Comparison of ENCODE assay signal across 24 mouse cellular contexts in the genomic region with DNA sequence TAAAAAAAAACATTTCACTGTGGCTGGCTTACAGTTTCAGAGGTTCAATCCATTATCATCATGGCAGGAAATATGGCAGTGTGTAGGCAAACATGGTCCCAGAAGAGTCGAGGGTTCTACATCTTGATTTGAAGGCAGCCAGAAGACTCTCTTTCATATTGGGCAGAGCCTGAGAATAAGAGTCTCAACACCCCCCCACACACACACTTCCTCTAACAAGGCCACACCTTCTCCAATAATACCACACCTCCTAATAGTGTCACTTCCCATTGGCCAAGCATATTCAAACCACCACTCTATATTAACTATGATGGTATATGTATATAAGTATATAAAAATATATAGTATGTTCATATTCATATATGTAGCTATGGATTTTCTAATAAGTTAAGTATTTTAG. TPM values are rescaled to one million over a fixed set of nuclear protein-coding genes. Genes with fewer than 3 reads are reported as not detected.
"Had no signal": no experiment of that assay in that cellular context is flagged by ENCODE, and none has a peak within 500 bp of the region (broad histone marks: within the 10 kb centered on the region; RNA-seq: fewer than 3 reads in every experiment).

No protein-coding gene starts in this region.

- H3K9ac ChIP-seq: kidney, embryonic 15.5 days; limb, embryonic 13.5 days; liver, embryonic 12.5 days; liver, embryonic 15.5 days; lung, embryonic 15.5 days; midbrain, embryonic 13.5 days had no signal

- H3K27ac ChIP-seq: kidney, embryonic 15.5 days; limb, embryonic 10.5 days; limb, embryonic 13.5 days; liver, embryonic 12.5 days; liver, embryonic 15.5 days; lung, embryonic 15.5 days; midbrain, embryonic 10.5 days; midbrain, embryonic 13.5 days; stomach, postnatal 0 days had no signal

- H3K9me3 ChIP-seq: kidney, embryonic 15.5 days; limb, embryonic 10.5 days; limb, embryonic 13.5 days; liver, embryonic 12.5 days; liver, embryonic 15.5 days; lung, embryonic 15.5 days; megakaryocyte, embryonic 14.5 days; midbrain, embryonic 10.5 days; midbrain, embryonic 13.5 days had no signal

- ATAC-seq: liver, embryonic 12.5 days; midbrain, embryonic 13.5 days; midbrain, embryonic 16.5 days had no signal

- DNase-seq: kidney, adult 11 months; kidney, adult 8-10 months; kidney, postnatal 14 days; kidney, postnatal 4 days; liver; lung, adult 18-20 months; lung, postnatal 10 days; lung, postnatal 36 days; right cerebral cortex, adult 18-20 months; thymus, adult 2 months; thymus, postnatal 14 days; thymus, postnatal 4 days had no signal

- H3K4me3 ChIP-seq: kidney, embryonic 15.5 days; limb, embryonic 10.5 days; limb, embryonic 13.5 days; liver, embryonic 12.5 days; liver, embryonic 15.5 days; lung, embryonic 15.5 days; megakaryocyte, embryonic 14.5 days; midbrain, embryonic 10.5 days; midbrain, embryonic 13.5 days had no signal

- H3K4me2 ChIP-seq: kidney, embryonic 15.5 days; limb, embryonic 13.5 days; liver, embryonic 12.5 days; liver, embryonic 15.5 days; lung, embryonic 15.5 days; midbrain, embryonic 13.5 days had no signal

- H3K36me3 ChIP-seq: kidney, embryonic 15.5 days; limb, embryonic 10.5 days; limb, embryonic 13.5 days; liver, embryonic 12.5 days; liver, embryonic 15.5 days; lung, embryonic 15.5 days; midbrain, embryonic 10.5 days; midbrain, embryonic 13.5 days had no signal

- H3K27me3 ChIP-seq: kidney, embryonic 15.5 days; limb, embryonic 13.5 days; lung, embryonic 15.5 days; midbrain, embryonic 13.5 days had no signal

- H3K4me1 ChIP-seq: kidney, embryonic 15.5 days; limb, embryonic 13.5 days; liver, embryonic 12.5 days; liver, embryonic 15.5 days; lung, embryonic 15.5 days; midbrain, embryonic 10.5 days; midbrain, embryonic 13.5 days had no signal

RNA-seq across cellular contexts. Expression of a gene that starts 45.2 kb away (rescaled TPM):
- polyA plus RNA-seq: limb, embryonic 10.5 days; liver, embryonic 12.5 days; midbrain, embryonic 10.5 days; midbrain, embryonic 13.5 days; small intestine, adult 2 months had no signal
